Mouse (Mus musculus) gastrocnemius, postnatal 10 days (tissue): ENCODE data around the gene Pip5k1c. TPM values are rescaled to one million over a fixed set of nuclear protein-coding genes. Genes with fewer than 3 reads are reported as not detected.

ENCODE experiments used
- microRNA-seq, 2 experiments: library from miRNA; unstranded; fragments of <30 nt; microRNA quantifications; one replicate each; pipeline ENCODE4 v1.2.0; 2021
- total RNA-seq, 2 experiments: library from RNA; stranded (reverse); gene quantifications; 2 replicates each; pipeline ENCODE4 v1.2.3; 2021

Gene Pip5k1c
- total RNA-seq, 2 experiments from 2014 or later: 24.0 to 30.8 TPM

Small RNA genes within 50 kb of the gene (microRNA-seq; reads per million reads assigned to microRNA genes)
- 3.8 reads per million in 2 experiments for gene Mir3057

Other genes starting within 250 kb of the Pip5k1c start
- 10 to 100 TPM; 82.2 to 84.4 TPM for gene Sgta, start 232.8 kb upstream of the Pip5k1c start, total RNA-seq
- gene Thop1, start 222.9 kb upstream of the Pip5k1c start, total RNA-seq: 10 to 100 TPM; 26.4 to 27.1 TPM
- gene Creb3l3, start 194.1 kb upstream of the Pip5k1c start, total RNA-seq: 1 to 10 TPM in 1 of 2 experiments, under 1 TPM in 1; 0.87 to 2.1 TPM
- 100 to 1,000 TPM; 170 to 177 TPM for gene Map2k2, start 187.0 kb upstream of the Pip5k1c start, total RNA-seq
- gene Zbtb7a, start 157.7 kb upstream of the Pip5k1c start, total RNA-seq: 10 to 100 TPM; 29.2 to 35.9 TPM
- gene Pias4, start 125.0 kb upstream of the Pip5k1c start, total RNA-seq: 10 to 100 TPM; 10.7 to 13.8 TPM
- gene Eef2, start 116.3 kb upstream of the Pip5k1c start, total RNA-seq: 1,000 to 10,000 TPM in 1 of 2 experiments, 100 to 1,000 TPM in 1; 974 to 1,018 TPM
- gene Dapk3, start 110.0 kb upstream of the Pip5k1c start, total RNA-seq: 10 to 100 TPM; 29.8 to 30.4 TPM
- gene 4930442H23Rik, start 109.1 kb upstream of the Pip5k1c start, total RNA-seq: not detected
- gene Nmrk2, start 90.9 kb upstream of the Pip5k1c start, total RNA-seq: 1 to 10 TPM; 1.7 to 1.8 TPM
- gene Atcay, start 62.1 kb upstream of the Pip5k1c start, total RNA-seq: under 1 TPM; 0.40 to 0.43 TPM
- 1 to 10 TPM; 2.1 to 3.5 TPM for gene Zfr2, start 59.8 kb upstream of the Pip5k1c start, total RNA-seq
- 1 to 10 TPM in 1 of 2 experiments, under 1 TPM in 1; 0.70 to 1.3 TPM for gene Matk, start 40.0 kb upstream of the Pip5k1c start, total RNA-seq
- gene Mrpl54, start 26.0 kb upstream of the Pip5k1c start, total RNA-seq: 100 to 1,000 TPM in 1 of 2 experiments, 10 to 100 TPM in 1; 93.7 to 108 TPM
- 10 to 100 TPM; 61.6 to 63.5 TPM for gene Apba3, start 26.0 kb upstream of the Pip5k1c start, total RNA-seq
- under 1 TPM; 0.14 to 0.36 TPM for gene Tjp3, start 1.4 kb upstream of the Pip5k1c start, total RNA-seq
- 10 to 100 TPM; 11.0 to 14.5 TPM for gene Cactin, start 28.1 kb downstream of the Pip5k1c start, total RNA-seq
- 1 to 10 TPM; 2.3 to 3.8 TPM for gene Tbxa2r, start 35.8 kb downstream of the Pip5k1c start, total RNA-seq
- 1 to 10 TPM in 1 of 2 experiments, under 1 TPM in 1; 0.96 to 1.3 TPM for gene Gipc3, start 50.3 kb downstream of the Pip5k1c start, total RNA-seq
- gene Hmg20b, start 57.5 kb downstream of the Pip5k1c start, total RNA-seq: 10 to 100 TPM; 26.8 to 41.9 TPM
- gene Mfsd12, start 64.5 kb downstream of the Pip5k1c start, total RNA-seq: 1 to 10 TPM; 4.5 to 7.5 TPM
- 1 to 10 TPM in 1 of 2 experiments, under 1 TPM in 1; 0.85 to 1.4 TPM for gene 4930404N11Rik, start 72.9 kb downstream of the Pip5k1c start, total RNA-seq
- gene Fzr1, start 85.6 kb downstream of the Pip5k1c start, total RNA-seq: 10 to 100 TPM; 17.6 to 24.1 TPM
- 10 to 100 TPM; 40.3 to 46.7 TPM for gene Dohh, start 91.5 kb downstream of the Pip5k1c start, total RNA-seq
- under 1 TPM; 0.40 to 0.45 TPM for gene Gm48551, start 91.5 kb downstream of the Pip5k1c start, total RNA-seq
- gene Gm48552, start 96.0 kb downstream of the Pip5k1c start, total RNA-seq: 1 to 10 TPM in 1 of 2 experiments, under 1 TPM in 1; 0.33 to 2.0 TPM
- gene Smim24, start 100.1 kb downstream of the Pip5k1c start, total RNA-seq: under 1 TPM in 1 of 2 experiments, not detected in 1; 0.65 TPM
- 100 to 1,000 TPM; 329 to 332 TPM for gene Nfic, start 162.7 kb downstream of the Pip5k1c start, total RNA-seq
- under 1 TPM; 0.38 to 0.99 TPM for gene Celf5, start 189.7 kb downstream of the Pip5k1c start, total RNA-seq
- gene Ncln, start 203.4 kb downstream of the Pip5k1c start, total RNA-seq: 10 to 100 TPM; 45.9 to 48.2 TPM
- under 1 TPM; 0.56 to 0.61 TPM for gene S1pr4, start 207.2 kb downstream of the Pip5k1c start, total RNA-seq
- gene Gna15, start 231.3 kb downstream of the Pip5k1c start, total RNA-seq: under 1 TPM; 0.47 to 0.77 TPM